Mouse (Mus musculus) liver, adult 2 months (tissue): ENCODE results near the gene Tbk1. TPM values are rescaled to one million over a fixed set of nuclear protein-coding genes. Genes with fewer than 3 reads are reported as not detected.
A peak's percentile ranks its signal among the peaks of the same experiment; 100 is the strongest.

Experiments used
- DNase-seq: peaks from one replicate; pipeline ENCODE4 v3.0.0-alpha.2; 2011; ENCODE audit warnings: low read depth, low spot score; ENCODE audit errors: extremely low read depth
- H3K27ac ChIP-seq: fragments of 200-500 bp; replicated peaks from 2 replicates; pipeline ENCODE4 v1.5.1; 2012; ENCODE audit warnings: low read depth, mild to moderate bottlenecking, control low read depth, inconsistent platforms, low read length; ENCODE audit not compliant: insufficient read depth
- H3K27me3 ChIP-seq: fragments of 200-500 bp; 2 replicates; pipeline ENCODE4 v1.6.1; 2012; ENCODE audit warnings: mild to moderate bottlenecking, moderate library complexity, low read length, inconsistent platforms; ENCODE audit not compliant: control insufficient read depth, insufficient read depth
- H3K36me3 ChIP-seq: fragments of 200-500 bp; 2 replicates; pipeline ENCODE4 v1.6.1; 2012; ENCODE audit warnings: low read length, inconsistent platforms; ENCODE audit not compliant: control insufficient read depth, insufficient read depth
- H3K4me1 ChIP-seq: fragments of 200-500 bp; 2 replicates; pipeline ENCODE4 v1.6.1; 2011; ENCODE audit warnings: low read length; ENCODE audit not compliant: control insufficient read depth, insufficient read depth
- H3K4me3 ChIP-seq: fragments of 200-500 bp; 2 replicates; pipeline ENCODE4 v1.5.1; 2011; ENCODE audit warnings: low read depth, mild to moderate bottlenecking, control low read depth, low read length, moderate library complexity; ENCODE audit not compliant: insufficient read depth
- H3K79me2 ChIP-seq: fragments of 200-500 bp; 2 replicates; pipeline ENCODE4 v1.6.1; 2012; ENCODE audit warnings: inconsistent platforms, mild to moderate bottlenecking, low read length, moderate library complexity; ENCODE audit not compliant: control insufficient read depth, insufficient read depth
- H3K9ac ChIP-seq: fragments of 200-500 bp; 2 replicates; pipeline ENCODE4 v1.6.1; 2012; ENCODE audit warnings: low read depth, mild to moderate bottlenecking, control low read depth, inconsistent platforms, low read length
- CTCF ChIP-seq: fragments of 200-500 bp; IDR thresholded peaks from 2 replicates; pipeline ENCODE4 v1.5.1; 2011; ENCODE audit warnings: low read depth, low read length, control low read depth
- POLR2A ChIP-seq: fragments of 200-500 bp; IDR thresholded peaks from 2 replicates; pipeline ENCODE4 v1.6.1; 2011; ENCODE audit warnings: low read length, control low read depth; ENCODE audit not compliant: insufficient read depth; ENCODE audit errors: extremely low read depth
- WGBS: fragments of 180-500 bp; shearing (Covaris S2); methylation state at CpG from one replicate; pipeline ENCODE4 v1.1.7; 2018; 5-methylcytosine and 5-hydroxymethylcytosine counted together
- polyA plus RNA-seq: library from polyadenylated mRNA; depleted of rRNA; stranded (reverse); fragments of >200 nt; gene quantifications from 2 replicates; pipeline ENCODE4 v1.2.3, GENCODE M21; 2012
- total RNA-seq: library from RNA; depleted of rRNA; stranded (reverse); fragments of >200 nt; gene quantifications from 2 replicates; pipeline ENCODE4 v1.2.3, GENCODE M21; 2014

The Tbk1 gene
- total and polyA plus RNA-seq, 2 experiments: 8.2 to 25.3 TPM

- H3K4me1 ChIP-seq: peaks cover 6% of the 10 kb centered on the region
- TF ChIP-seq POLR2A: no peak
- no peak for TF ChIP-seq CTCF
- no peak overlapping the region for H3K4me3 ChIP-seq
- H3K79me2 ChIP-seq: peaks cover 9% of the 10 kb centered on the region
- H3K27me3 ChIP-seq: no peaks in the 10 kb centered on the region
- no peak overlapping the region for H3K9ac ChIP-seq
- H3K27ac ChIP-seq: no peak overlapping the region
- no peak for DNase-seq
- WGBS: 76% methylated on average over 9 of the region's 9 CpGs
- H3K36me3 ChIP-seq: peaks cover 31% of the 10 kb centered on the region
Measured at GRCm38 (mm10) chr10:121576372-121576771, 10.2 kb downstream of the Tbk1 start.

GRCm38 (mm10) chr10:121571511-121572147, 15.0 kb downstream of the Tbk1 start:
- Histone ChIP-seq H3K79me2 (no peaks in the 10 kb centered on the region; the same call in 1 of the 2 replicates), H3K4me3 (no peak overlapping the region), H3K36me3 (peaks cover 64% of the 10 kb centered on the region), H3K9ac (no peak overlapping the region), H3K4me1 (no peaks in the 10 kb centered on the region), H3K27ac (peak overlapping the region; percentile 49), H3K27me3 (no peaks in the 10 kb centered on the region)
- 84% methylated on average over 22 of the region's 22 CpGs for WGBS
- peak; percentile 77 for DNase-seq
- TF ChIP-seq POLR2A (no peak), CTCF (no peak)

DNA sequence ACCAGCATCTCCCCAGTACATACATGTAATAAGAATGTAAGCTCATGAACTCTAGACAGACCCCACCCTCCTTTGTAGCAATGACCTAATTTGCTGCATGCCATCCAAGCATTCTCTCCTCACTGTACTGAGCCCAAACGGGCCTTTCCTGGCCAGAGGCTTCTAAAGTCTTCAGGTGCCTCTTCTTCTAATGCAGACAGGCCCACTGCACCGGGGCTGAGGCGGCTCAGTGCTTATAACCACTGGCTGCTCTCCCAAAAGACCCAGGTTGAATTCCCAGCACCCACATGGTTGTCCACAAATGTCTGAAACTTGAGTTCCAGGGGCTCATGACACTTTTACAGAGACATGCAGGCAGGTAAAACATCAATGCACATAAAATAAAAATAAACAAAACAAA, 15.6 kb downstream of the Tbk1 start:
- Histone ChIP-seq H3K36me3 (peaks cover 62% of the 10 kb centered on the region), H3K27ac (no peak overlapping the region), H3K9ac (no peak overlapping the region), H3K79me2 (no peaks in the 10 kb centered on the region; the same call in 1 of the 2 replicates), H3K4me1 (no peaks in the 10 kb centered on the region), H3K27me3 (no peaks in the 10 kb centered on the region), H3K4me3 (no peak overlapping the region)
- 94% methylated on average over 3 of the region's 3 CpGs for WGBS
- TF ChIP-seq CTCF (no peak), POLR2A (no peak)
- no peak for DNase-seq

- Histone ChIP-seq H3K4me1 (no peaks in the 10 kb centered on the region), H3K9ac (no peak overlapping the region), H3K27ac (no peak overlapping the region), H3K36me3 (peaks cover 61% of the 10 kb centered on the region), H3K79me2 (no peaks in the 10 kb centered on the region; the same call in 1 of the 2 replicates), H3K4me3 (no peak overlapping the region), H3K27me3 (no peaks in the 10 kb centered on the region)
- TF ChIP-seq CTCF (no peak), POLR2A (no peak)
- no peak for DNase-seq
- WGBS: 86% methylated on average over 6 of the region's 6 CpGs
Measured at GRCm38 (mm10) chr10:121569796-121570195, 16.8 kb downstream of the Tbk1 start.

GRCm38 (mm10) chr10:121569001-121569589, 17.5 kb downstream of the Tbk1 start:
- TF ChIP-seq CTCF (no peak), POLR2A (no peak)
- no peak for DNase-seq
- H3K4me3 ChIP-seq: no peak overlapping the region
- H3K36me3 ChIP-seq: peaks cover 64% of the 10 kb centered on the region
- no peaks in the 10 kb centered on the region for H3K27me3 ChIP-seq
- no peaks in the 10 kb centered on the region; the same call in 1 of the 2 replicates for H3K79me2 ChIP-seq
- 75% methylated on average over 23 of the region's 23 CpGs for WGBS
- no peaks in the 10 kb centered on the region for H3K4me1 ChIP-seq
- H3K9ac ChIP-seq: no peak overlapping the region
- H3K27ac ChIP-seq: no peak overlapping the region

GRCm38 (mm10) chr10:121568534-121568933, 18.1 kb downstream of the Tbk1 start:
- H3K9ac ChIP-seq: no peak overlapping the region
- no peak overlapping the region for H3K4me3 ChIP-seq
- WGBS: 92% methylated on average over 7 of the region's 7 CpGs
- H3K27me3 ChIP-seq: no peaks in the 10 kb centered on the region
- TF ChIP-seq CTCF: no peak
- no peak for TF ChIP-seq POLR2A
- H3K36me3 ChIP-seq: peaks cover 67% of the 10 kb centered on the region
- no peak overlapping the region for H3K27ac ChIP-seq
- no peak for DNase-seq
- no peaks in the 10 kb centered on the region for H3K4me1 ChIP-seq
- no peaks in the 10 kb centered on the region; the same call in 1 of the 2 replicates for H3K79me2 ChIP-seq
